Mouse (Mus musculus) megakaryocyte, embryonic 14.5 days (primary cell): ENCODE data around the gene Dst.

Experiments
- FLI1 ChIP-seq: IDR thresholded peaks from 2 replicates; pipeline ENCODE4 v1.6.1; 2012; ENCODE audit warnings: low read length, inconsistent platforms, mixed read lengths
- GATA1 ChIP-seq: IDR thresholded peaks from 3 replicates; pipeline ENCODE4 v1.6.1; 2012; ENCODE audit warnings: mixed read lengths, low read length, inconsistent platforms, borderline replicate concordance

DNA sequence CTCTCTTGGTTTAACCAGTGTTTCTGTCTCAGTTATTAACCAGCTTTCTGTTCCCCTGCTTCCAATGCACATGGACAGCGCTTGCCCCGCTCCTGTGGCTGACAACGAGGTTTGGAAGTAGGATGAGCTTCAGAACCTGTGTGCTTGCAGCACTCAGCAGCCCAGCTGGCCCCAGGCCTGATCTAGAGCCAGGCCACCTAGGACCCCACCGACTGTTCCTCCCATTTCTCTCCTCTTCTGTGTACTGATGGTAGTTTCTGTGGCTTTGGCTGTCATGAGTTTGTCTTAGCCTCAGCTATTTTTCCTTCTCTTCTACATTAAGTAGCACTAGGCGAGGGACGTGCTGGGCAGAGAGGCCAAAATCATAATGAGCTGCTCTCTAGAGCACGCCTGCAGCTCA lies 368.7 kb downstream of the Dst start:
- TF ChIP-seq FLI1, result no peak
- no peak for TF ChIP-seq GATA1
